Mouse (Mus musculus): ENCODE measurements around the gene 2900011O08Rik. TPM values are rescaled to one million over a fixed set of nuclear protein-coding genes. Genes with fewer than 3 reads are reported as not detected.
"Not testable (repeated sequence)": the region's sequence is repeated elsewhere in the genome, so short reads cannot be mapped to it uniquely, and the experiment has no call there.

Gene 2900011O08Rik
- total RNA-seq, 2 experiments from 2014 or later, result not detected

GRCm38 (mm10) chr16:14056734-14057133, 70.3 kb downstream of the 2900011O08Rik start:
- DNase-seq (ENCODE audit: low spot score), result no peak
- intact Hi-C loops (cut with DNase I), result no loop called here

GRCm38 (mm10) chr16:14058541-14058940, 72.1 kb downstream of the 2900011O08Rik start:
- intact Hi-C loops (cut with DNase I), result no loop called here
- no peak for DNase-seq (ENCODE audit: low spot score)

- intact Hi-C loops (cut with DNase I), result no loop called here
- DNase-seq (ENCODE audit: low spot score), result no peak
Measured at GRCm38 (mm10) chr16:14059118-14059854, 72.9 kb downstream of the 2900011O08Rik start.

- no peak for DNase-seq (ENCODE audit: low spot score)
- intact Hi-C loops (cut with DNase I), result no loop called here
Measured at GRCm38 (mm10) chr16:14059869-14060268, 73.5 kb downstream of the 2900011O08Rik start.

GRCm38 (mm10) chr16:14066571-14066970, 80.2 kb downstream of the 2900011O08Rik start:
- DNase-seq (ENCODE audit: low spot score); intact Hi-C loops (cut with DNase I): not testable (repeated sequence)

GRCm38 (mm10) chr16:14068701-14069100, 82.3 kb downstream of the 2900011O08Rik start:
- intact Hi-C loops (cut with DNase I); DNase-seq (ENCODE audit: low spot score): not testable (repeated sequence)

- intact Hi-C loops (cut with DNase I), result no loop called here
- DNase-seq (ENCODE audit: low spot score), result no peak
Measured at GRCm38 (mm10) chr16:14070471-14071169, 84.2 kb downstream of the 2900011O08Rik start.

- DNase-seq (ENCODE audit: low spot score), result no peak
- intact Hi-C loops (cut with DNase I), result no loop called here
Measured at GRCm38 (mm10) chr16:14082925-14083324, 96.5 kb downstream of the 2900011O08Rik start.

GRCm38 (mm10) chr16:14088249-14088648, 101.8 kb downstream of the 2900011O08Rik start:
- intact Hi-C loops (cut with DNase I), result no loop called here
- no peak for DNase-seq (ENCODE audit: low spot score)

GRCm38 (mm10) chr16:14089296-14089695, 102.9 kb downstream of the 2900011O08Rik start:
- intact Hi-C loops (cut with DNase I), result no loop called here
- no peak for DNase-seq (ENCODE audit: low spot score)

GRCm38 (mm10) chr16:14091771-14092170, 105.4 kb downstream of the 2900011O08Rik start:
- no peak for DNase-seq (ENCODE audit: low spot score)
- intact Hi-C loops (cut with DNase I), result loop anchor here (1.0 kb wide), 1 partner anchor 38 kb away; no protein-coding TSS in a partner anchor

GRCm38 (mm10) chr16:14105891-14106290, 119.5 kb downstream of the 2900011O08Rik start:
- DNase-seq (ENCODE audit: low spot score), result no peak
- intact Hi-C loops (cut with DNase I), result no loop called here

- no peak for DNase-seq (ENCODE audit: low spot score)
Measured at GRCm38 (mm10) chr16:14109651-14110230, 123.3 kb downstream of the 2900011O08Rik start.

GRCm38 (mm10) chr16:14110922-14111321, 124.5 kb downstream of the 2900011O08Rik start:
- intact Hi-C loops (cut with DNase I), result no loop called here
- no peak for DNase-seq (ENCODE audit: low spot score)

More at GRCm38 (mm10) chr16:14109651-14110230, 123.3 kb downstream of the 2900011O08Rik start:
- intact Hi-C loops (cut with DNase I), result no loop called here

GRCm38 (mm10) chr16:14112133-14112532, 125.7 kb downstream of the 2900011O08Rik start:
- intact Hi-C loops (cut with DNase I), result no loop called here
- DNase-seq (ENCODE audit: low spot score), result no peak

- intact Hi-C loops (cut with DNase I), result no loop called here
- DNase-seq (ENCODE audit: low spot score), result no peak
Measured at GRCm38 (mm10) chr16:14112742-14113141, 126.3 kb downstream of the 2900011O08Rik start.

- intact Hi-C loops (cut with DNase I), result no loop called here
- no peak for DNase-seq (ENCODE audit: low spot score)
Measured at GRCm38 (mm10) chr16:14117299-14117698, 130.9 kb downstream of the 2900011O08Rik start.

GRCm38 (mm10) chr16:14120941-14121340, 134.5 kb downstream of the 2900011O08Rik start:
- intact Hi-C loops (cut with DNase I), result loop anchor here (10.0 kb wide), 1 partner anchor 216 kb away; the partner anchor contains the start of genes Mpv17l and Pdxdc1
- no peak for DNase-seq (ENCODE audit: low spot score)

- DNase-seq (ENCODE audit: low spot score), result no peak
- intact Hi-C loops (cut with DNase I), result loop anchor here (10.0 kb wide), 1 partner anchor 217 kb away; the partner anchor contains the start of genes Mpv17l and Pdxdc1
Measured at GRCm38 (mm10) chr16:14121563-14121962, 135.2 kb downstream of the 2900011O08Rik start.

GRCm38 (mm10) chr16:14122586-14122985, 136.2 kb downstream of the 2900011O08Rik start:
- intact Hi-C loops (cut with DNase I), result loop anchor here (10.0 kb wide), 1 partner anchor 218 kb away; the partner anchor contains the start of genes Mpv17l and Pdxdc1
- no peak for DNase-seq (ENCODE audit: low spot score)
